ENCODE assay signal across 8 mouse cellular contexts in the genomic region with DNA sequence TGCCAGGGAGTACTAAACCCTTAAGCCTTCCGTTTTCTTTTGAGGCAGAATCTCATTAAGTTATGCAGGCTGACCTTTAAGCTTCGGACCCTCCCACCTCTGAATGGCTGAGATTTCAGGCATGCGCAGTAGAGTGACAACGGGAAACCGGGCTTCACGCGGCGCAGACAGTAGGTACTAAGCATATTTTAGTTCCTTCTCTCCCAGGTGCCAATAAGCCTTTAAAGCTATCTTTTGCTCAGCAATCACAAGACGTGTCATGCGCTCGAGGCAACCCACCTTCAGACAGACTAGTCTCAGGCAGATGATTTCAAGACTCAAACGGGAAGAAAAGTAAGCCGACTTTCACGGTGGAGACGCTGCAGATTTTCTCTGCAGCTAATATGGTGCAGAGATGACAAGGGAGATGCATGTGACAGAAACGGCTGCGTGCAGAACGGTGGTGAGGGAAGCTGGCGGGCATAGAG. TPM values are rescaled to one million over a fixed set of nuclear protein-coding genes. Genes with fewer than 3 reads are reported as not detected.
DNase-seq lines count a peak whose midpoint lies in the region; ATAC-seq and TF ChIP-seq lines count a peak whose summit lies in the region.

No protein-coding gene starts in this region.

- H3K27me3 ChIP-seq in kidney, adult 2 months (replicated peaks; ENCODE audit: control insufficient read depth, insufficient read depth, low read length), result no peaks in the 10 kb centered on the region; the same call in 1 of the 2 replicates
- no peaks in the 10 kb centered on the region for H3K27me3 ChIP-seq in midbrain, embryonic 14.5 days (ENCODE audit: control insufficient read depth, insufficient read depth, low read length)

- no peak for TF ChIP-seq CTCF in kidney, adult 2 months (conservative IDR thresholded peaks at IDR 0.05; ENCODE audit: insufficient read depth, insufficient read length, low read depth, low read length)

- H3K27ac ChIP-seq in kidney, adult 2 months (ENCODE audit: insufficient read depth, low read depth, low read length), result no peak overlapping the region
- H3K27ac ChIP-seq in midbrain, embryonic 14.5 days (replicated peaks; ENCODE audit: low read depth, low read length), result peak overlapping the region; percentile 83

- H3K4me2 ChIP-seq in midbrain, embryonic 14.5 days (ENCODE audit: low read length), result peak overlapping the region; percentile 72

- intact Hi-C loops in left cerebral cortex, postnatal 4 days (cut with DNase I), result no loop called here

- no peaks in the 10 kb centered on the region for H3K36me3 ChIP-seq in kidney, adult 2 months (ENCODE audit: control insufficient read depth, insufficient read depth, low read length)
- no peaks in the 10 kb centered on the region for H3K36me3 ChIP-seq in midbrain, embryonic 14.5 days (ENCODE audit: control insufficient read depth, insufficient read depth, low read length)

- H3K9ac ChIP-seq in midbrain, embryonic 14.5 days (replicated peaks; ENCODE audit: low read length), result peak overlapping the region; percentile 53

- no peak for ATAC-seq in CD4-positive, CD25-positive, alpha-beta regulatory T cell, adult 4 months
- peak; percentile 53; the same call in 1 of the 2 replicates for ATAC-seq in midbrain, embryonic 14.5 days (ENCODE audit: low FRiP score, low TSS enrichment)

- H3K4me3 ChIP-seq in kidney, adult 2 months (ENCODE audit: insufficient read depth, low read depth, low read length), result peak overlapping the region; percentile 50
- H3K4me3 ChIP-seq in midbrain, embryonic 14.5 days (replicated peaks; ENCODE audit: low read depth, low read length), result peak overlapping the region; percentile 48

- peak; percentile 20 for DNase-seq in CD4-positive, CD25-positive, alpha-beta regulatory T cell, adult 2 months (ENCODE audit: low read depth, low spot score)
- peak; percentile 66 for DNase-seq in cerebellum, adult 9-10 months
- DNase-seq in frontal cortex, postnatal 14 days (ENCODE audit: low spot score in 2 of 2), result peak; percentile 37 to 43
- DNase-seq in kidney, adult 2 months, result peak; percentile 87
- DNase-seq in left cerebral cortex, postnatal 4 days, result peak; percentile 61
- DNase-seq in midbrain, embryonic 14.5 days, result peak; percentile 91
- DNase-seq in telencephalon, adult 2 months (ENCODE audit: low read depth, low spot score), result peak; percentile 68

- WGBS in kidney, adult 2 months, result 3% methylated on average over 19 of the region's 19 CpGs
- WGBS in midbrain, embryonic 14.5 days, result under 1% methylated on average over 19 of the region's 19 CpGs

- no peaks in the 10 kb centered on the region for H3K9me3 ChIP-seq in midbrain, embryonic 14.5 days (ENCODE audit: control insufficient read depth, low read length)

- no peak for TF ChIP-seq POLR2A in kidney, adult 2 months (IDR thresholded peaks at IDR 0.05; ENCODE audit: low read depth, low read length)

- H3K4me1 ChIP-seq in kidney, adult 2 months (ENCODE audit: control insufficient read depth, insufficient read depth, low read length), result 0 out of 2 replicates have a peak, but pooled peaks cover 7% of the 10 kb centered on the region
- peaks cover 9% of the 10 kb centered on the region; the same call in 1 of the 2 replicates for H3K4me1 ChIP-seq in midbrain, embryonic 14.5 days (ENCODE audit: control insufficient read depth, insufficient read depth, low read length)

RNA-seq across cellular contexts. Expression of a gene that starts 9.4 kb away (rescaled TPM):
- polyA plus RNA-seq in CD4-positive, CD25-positive, alpha-beta regulatory T cell, adult 4 months (2017; shearing (Covaris generic)), result 10 to 100 TPM; 14.5 to 14.6 TPM
- 33.2 and 40.8 TPM in 2 replicates for polyA plus RNA-seq in kidney, adult 2 months (2012; rRNA removed)
- total RNA-seq in left cerebral cortex, postnatal 4 days (2021), result 100 to 1,000 TPM; 267 to 280 TPM
- 102 and 136 TPM in 2 replicates for polyA plus RNA-seq in midbrain, embryonic 14.5 days (2014; fragmentation: Nextera tagmentation; extraction: Ambion mirVana)

RNA-seq across cellular contexts. Expression of a gene that starts 59.6 kb away (rescaled TPM):
- polyA plus RNA-seq in CD4-positive, CD25-positive, alpha-beta regulatory T cell, adult 4 months (2017; shearing (Covaris generic)), result not detected
- polyA plus RNA-seq in kidney, adult 2 months (2012; rRNA removed), result not detected in 2 replicates
- total RNA-seq in left cerebral cortex, postnatal 4 days (2021), result 1 to 10 TPM; 2.5 to 3.3 TPM
- polyA plus RNA-seq in midbrain, embryonic 14.5 days (2014; fragmentation: Nextera tagmentation; extraction: Ambion mirVana), result 0.73 and 0.76 TPM in 2 replicates

Comparison
In these comparisons a context has a peak if more than half of its experiments do, and no peak if none do; other contexts are left out.
1. DNase-seq: peak in every context shown above with its lines; median percentile 91 in midbrain, embryonic 14.5 days; 87 in kidney, adult 2 months; 68 in telencephalon, adult 2 months; 66 in cerebellum, adult 9-10 months; 61 in left cerebral cortex, postnatal 4 days; 40 in frontal cortex, postnatal 14 days; 20 in CD4-positive, CD25-positive, alpha-beta regulatory T cell, adult 2 months.